Mouse (Mus musculus) bone marrow macrophage, adult 2 months (primary cell): ENCODE measurements around the gene Ikbke. TPM values are rescaled to one million over a fixed set of nuclear protein-coding genes. Genes with fewer than 3 reads are reported as not detected.
A peak's percentile ranks its signal among the peaks of the same experiment; 100 is the strongest.
"Not testable (repeated sequence)": the region's sequence is repeated elsewhere in the genome, so short reads cannot be mapped to it uniquely, and the experiment has no call there.

Source experiments
- H3K27ac ChIP-seq: 2 replicates; pipeline ENCODE4 v1.5.1; 2012; ENCODE audit warnings: low read depth, low read length; ENCODE audit not compliant: insufficient read depth
- H3K4me1 ChIP-seq: 2 replicates; pipeline ENCODE4 v1.6.1; 2012; ENCODE audit warnings: low read length; ENCODE audit not compliant: control insufficient read depth, insufficient read depth
- H3K4me3 ChIP-seq: 2 replicates; pipeline ENCODE4 v1.5.1; 2012; ENCODE audit warnings: mild to moderate bottlenecking, low read length, moderate library complexity; ENCODE audit not compliant: insufficient read depth
- CTCF ChIP-seq: IDR thresholded peaks from 2 replicates; pipeline ENCODE4 v1.5.1; 2012; ENCODE audit warnings: low read depth, mild to moderate bottlenecking, low read length, moderate library complexity
- POLR2A ChIP-seq: IDR thresholded peaks from 2 replicates; pipeline ENCODE4 v1.6.1; 2012; ENCODE audit warnings: mild to moderate bottlenecking, low read depth, low read length, borderline replicate concordance
- polyA plus RNA-seq: library from polyadenylated mRNA; stranded (reverse); fragments of >200 nt; gene quantifications from 2 replicates; pipeline ENCODE4 v1.2.4, GENCODE M21; 2012; ENCODE audit not compliant: missing spikeins, insufficient read depth, insufficient read length

Gene Ikbke
- polyA plus RNA-seq: 194 and 227 TPM in 2 replicates

DNA sequence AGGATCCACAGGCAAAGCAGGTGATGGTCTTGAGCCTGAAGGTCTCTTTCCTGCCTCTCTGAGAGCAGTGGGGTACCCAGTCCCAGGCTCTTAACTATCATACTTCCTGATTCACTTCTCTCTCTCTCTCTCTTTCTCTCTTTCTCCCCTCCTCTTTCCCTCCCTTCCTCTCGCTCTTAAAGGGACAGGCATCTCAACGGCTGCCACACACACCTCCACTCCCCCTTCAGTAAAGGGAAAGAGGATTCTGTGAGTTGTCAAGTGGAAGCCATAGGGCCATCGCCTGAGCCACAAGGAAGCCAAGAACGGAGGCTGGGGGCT, at the start of gene Ikbke:
TSS of gene Ikbke (minus strand) at position 151 of the 321 bp plus-strand sequence.
- TF ChIP-seq POLR2A (no peak), CTCF (no peak)
- peak within 1 kb of the TSS; percentile 92 for H3K27ac ChIP-seq
- peak within 1 kb of the TSS; percentile 59 for H3K4me3 ChIP-seq
- peaks cover 60% of the 10 kb centered on the region for H3K4me1 ChIP-seq

GRCm38 (mm10) chr1:131329093-131329492, 49.7 kb upstream of the Ikbke start:
- not testable (repeated sequence) for H3K4me3 ChIP-seq, H3K27ac ChIP-seq, H3K4me1 ChIP-seq

DNA sequence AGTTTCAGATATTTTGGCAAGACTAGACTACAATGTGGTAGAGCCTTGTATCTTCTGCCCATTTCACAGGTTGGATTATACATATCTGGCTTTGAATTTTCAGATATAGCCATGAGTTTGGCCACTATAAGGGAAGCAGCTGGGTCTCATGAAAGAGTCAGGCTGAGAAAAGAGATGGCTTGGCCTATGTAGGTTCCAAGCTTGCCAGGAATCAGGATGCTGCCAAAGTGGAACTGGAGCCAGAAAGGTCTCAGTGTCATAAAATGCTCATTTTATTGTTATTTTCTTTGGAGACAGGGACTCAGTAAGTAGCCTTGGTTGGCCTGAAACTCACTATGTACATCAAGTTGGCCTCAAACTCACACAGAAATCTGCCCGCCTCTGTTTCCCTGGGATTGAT, 47.8 kb upstream of the Ikbke start:
- H3K27ac ChIP-seq: no peak overlapping the region
- H3K4me1 ChIP-seq: peaks cover 3% of the 10 kb centered on the region; the same call in 1 of the 2 replicates
- TF ChIP-seq POLR2A: no peak
- no peak for TF ChIP-seq CTCF
- H3K4me3 ChIP-seq: no peak overlapping the region

DNA sequence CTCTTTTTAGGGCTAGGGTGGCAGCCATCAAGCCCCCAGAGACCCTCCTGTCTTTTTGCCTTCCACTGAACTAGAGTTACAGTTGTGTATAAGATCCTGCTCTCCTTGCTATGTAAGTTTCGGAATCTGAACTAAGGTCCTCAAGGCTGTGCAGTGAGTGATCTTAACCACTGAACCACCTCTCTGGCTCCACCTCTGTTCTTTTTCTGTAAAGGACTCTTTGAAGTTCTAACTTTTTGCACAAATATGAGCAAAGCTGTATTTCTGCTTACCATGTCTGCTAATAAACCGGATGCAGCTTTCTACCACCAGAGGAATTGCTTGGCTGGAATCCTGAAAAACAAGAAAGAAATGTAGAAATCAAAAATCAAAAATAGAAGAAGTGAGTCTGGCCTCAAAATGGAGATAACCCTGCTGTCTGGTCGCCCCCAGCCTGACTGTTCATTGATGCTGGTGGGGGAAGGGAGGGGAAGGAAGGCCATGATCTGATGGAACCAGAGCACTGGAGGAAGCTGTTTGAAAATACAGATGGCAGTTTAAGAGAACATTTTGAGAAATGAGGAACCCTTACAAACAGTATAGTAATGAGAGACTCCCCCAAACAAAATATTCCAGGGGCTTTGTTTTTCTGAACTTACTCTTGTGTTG, 45.5 kb upstream of the Ikbke start:
- H3K27ac ChIP-seq: no peak overlapping the region
- TF ChIP-seq CTCF (no peak), POLR2A (no peak)
- no peak overlapping the region for H3K4me3 ChIP-seq
- peaks cover 3% of the 10 kb centered on the region; the same call in 1 of the 2 replicates for H3K4me1 ChIP-seq

DNA sequence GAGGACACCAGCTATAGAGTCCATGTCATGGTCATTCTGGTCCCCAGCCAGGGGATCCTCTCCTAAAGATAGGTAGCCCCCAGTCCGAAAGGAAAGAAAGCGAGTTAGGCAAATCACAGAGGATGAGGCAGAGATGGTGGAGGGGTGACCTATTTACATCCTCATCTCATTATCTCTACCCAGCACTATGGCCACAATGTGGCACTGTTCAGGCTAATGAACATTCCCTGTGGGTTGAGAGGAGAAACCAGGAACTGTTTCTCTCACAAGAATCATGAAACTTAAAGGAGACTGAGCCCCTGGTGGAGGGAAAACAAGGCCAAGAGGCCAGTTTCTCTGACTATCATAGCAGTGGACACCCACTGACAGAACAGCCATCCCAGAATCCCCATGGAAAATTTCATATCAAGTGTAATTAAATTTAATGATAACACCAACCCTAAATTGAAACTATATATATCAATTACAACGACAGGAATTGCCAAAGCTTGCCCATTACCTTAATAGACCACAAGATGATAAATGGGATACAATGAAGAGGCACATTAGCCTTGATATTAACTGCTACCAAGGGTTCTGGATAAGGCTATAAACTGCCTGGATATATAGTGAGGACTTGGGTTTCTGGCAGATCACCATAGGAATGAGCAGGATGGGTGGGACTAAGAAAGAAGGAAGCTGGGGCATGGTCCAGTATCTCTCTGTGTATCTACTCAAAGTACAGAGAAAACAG, 40.4 kb upstream of the Ikbke start:
- no peak for TF ChIP-seq CTCF
- TF ChIP-seq POLR2A: no peak
- Histone ChIP-seq H3K27ac (no peak overlapping the region), H3K4me3 (no peak overlapping the region), H3K4me1 (no peaks in the 10 kb centered on the region)

DNA sequence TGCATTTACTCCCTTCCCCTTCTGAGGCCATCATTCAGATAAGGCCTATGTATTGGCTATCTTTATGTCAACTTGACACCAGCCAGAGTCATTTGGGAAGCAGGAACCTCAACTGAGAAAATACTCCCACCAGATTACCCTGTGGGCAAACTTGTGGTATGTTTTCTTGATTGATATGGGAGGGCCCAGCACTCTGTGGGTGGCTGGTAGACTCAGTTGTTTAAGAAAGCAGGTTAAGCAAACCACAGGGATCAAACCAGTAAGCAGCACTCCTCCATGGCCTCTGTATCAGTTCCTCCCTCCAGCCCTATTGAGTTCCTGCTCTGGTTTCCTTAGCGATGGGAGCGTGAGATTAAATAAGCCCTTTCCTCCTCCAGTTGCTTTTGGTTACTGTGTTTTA, 39.0 kb upstream of the Ikbke start:
- no peak overlapping the region for H3K4me3 ChIP-seq
- H3K4me1 ChIP-seq: 0 out of 2 replicates have a peak, but pooled peaks cover 3% of the 10 kb centered on the region
- H3K27ac ChIP-seq: no peak overlapping the region
- TF ChIP-seq CTCF: no peak
- no peak for TF ChIP-seq POLR2A

GRCm38 (mm10) chr1:131317625-131318024, 38.2 kb upstream of the Ikbke start:
- TF ChIP-seq CTCF: no peak
- TF ChIP-seq POLR2A: no peak
- Histone ChIP-seq H3K27ac (no peak overlapping the region), H3K4me1 (0 out of 2 replicates have a peak, but pooled peaks cover 3% of the 10 kb centered on the region), H3K4me3 (no peak overlapping the region)

- Histone ChIP-seq H3K4me1 (0 out of 2 replicates have a peak, but pooled peaks cover 3% of the 10 kb centered on the region), H3K27ac (no peak overlapping the region), H3K4me3 (no peak overlapping the region)
- TF ChIP-seq CTCF (no peak), POLR2A (no peak)
These were observed 31.9 kb upstream of the Ikbke start for GRCm38 (mm10) chr1:131311284-131311683.

DNA sequence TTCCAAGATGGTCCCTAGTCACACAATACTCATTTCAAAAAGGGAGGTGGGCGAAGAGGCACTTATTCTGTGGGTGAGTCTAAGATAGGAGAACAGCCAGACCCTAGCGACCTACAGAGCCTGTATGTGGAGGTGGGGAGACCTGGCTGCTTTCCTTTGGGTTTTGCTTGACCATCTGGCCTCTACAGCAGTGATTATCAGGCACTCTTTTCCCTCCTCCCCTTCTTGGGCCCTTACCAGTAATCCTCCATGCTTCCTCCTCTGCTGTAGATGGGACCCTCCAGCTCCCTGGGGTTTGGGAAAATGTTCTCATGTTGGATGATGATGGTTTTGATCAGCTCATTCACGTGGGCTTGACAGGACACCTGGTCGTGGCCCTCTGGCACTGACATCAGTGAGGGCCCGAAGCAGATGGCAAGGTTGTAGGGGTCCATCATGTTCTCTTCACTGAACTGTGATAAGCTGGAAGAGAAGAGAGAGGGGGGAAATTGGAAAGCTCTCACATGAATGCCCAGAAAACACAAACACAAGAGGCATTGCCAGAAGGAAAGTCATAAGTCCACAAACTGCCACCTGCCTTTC, 30.9 kb upstream of the Ikbke start:
- TF ChIP-seq CTCF: no peak
- TF ChIP-seq POLR2A: no peak
- Histone ChIP-seq H3K27ac (no peak overlapping the region), H3K4me1 (0 out of 2 replicates have a peak, but pooled peaks cover 3% of the 10 kb centered on the region), H3K4me3 (no peak overlapping the region)

- Histone ChIP-seq H3K4me3 (no peak overlapping the region), H3K4me1 (peaks cover 3% of the 10 kb centered on the region; the same call in 1 of the 2 replicates), H3K27ac (no peak overlapping the region)
- TF ChIP-seq POLR2A (no peak), CTCF (no peak)
These were observed 21.3 kb upstream of the Ikbke start for GRCm38 (mm10) chr1:131300750-131301149.
